Mouse (Mus musculus) MEL (cell line): Measurements from ENCODE around the gene Lipc. TPM values are rescaled to one million over a fixed set of nuclear protein-coding genes. Genes with fewer than 3 reads are reported as not detected.

Source experiments
- DNase-seq: peaks from one replicate; pipeline ENCODE4 v3.0.0; 2011; ENCODE audit warnings: low read depth, low spot score
- H3K27ac ChIP-seq: 2 replicates; pipeline ENCODE4 v1.5.1; 2012; ENCODE audit warnings: low read depth, mild to moderate bottlenecking, control low read depth, low read length, moderate library complexity; ENCODE audit not compliant: control insufficient read depth
- H3K27me3 ChIP-seq, 2 experiments: fragments of 150-350 bp in 1 of 2; sonication (generic) in 1 of 2; 2 replicates each; pipeline ENCODE4 v1.6.1; 2012; ENCODE audit warnings: low read length in 2 of 2, mild to moderate bottlenecking in 2 of 2, improper control_type of control experiment in 1 of 2, moderate library complexity in 1 of 2; ENCODE audit not compliant: insufficient read depth in 2 of 2, control insufficient read depth in 1 of 2
- H3K36me3 ChIP-seq, 2 experiments: 2 replicates each; pipeline ENCODE4 v1.6.1; 2012 to 2014; ENCODE audit warnings: low read length in 2 of 2, improper control_type of control experiment in 1 of 2, inconsistent platforms in 1 of 2, mild to moderate bottlenecking in 1 of 2; ENCODE audit not compliant: insufficient read depth in 2 of 2, control insufficient read depth in 1 of 2
- H3K4me1 ChIP-seq, 2 experiments: fragments of 150-350 bp in 1 of 2; sonication (generic) in 1 of 2; 2 replicates each; pipeline ENCODE4 v1.6.1; 2012; ENCODE audit warnings: low read length in 2 of 2, improper control_type of control experiment in 1 of 2, mild to moderate bottlenecking in 1 of 2; ENCODE audit not compliant: insufficient read depth in 2 of 2, control insufficient read depth in 1 of 2
- H3K4me3 ChIP-seq, 2 experiments: fragments of 150-350 bp in 1 of 2; sonication (generic) in 1 of 2; 2 replicates each; pipeline ENCODE4 v1.5.1; 2012; ENCODE audit warnings: low read depth in 2 of 2, low read length in 2 of 2, mild to moderate bottlenecking in 2 of 2, moderate library complexity in 2 of 2, control low read depth in 1 of 2, improper control_type of control experiment in 1 of 2; ENCODE audit not compliant: control insufficient read depth in 1 of 2, insufficient read depth in 1 of 2
- H3K79me2 ChIP-seq: 2 replicates; pipeline ENCODE4 v1.6.1; 2012; ENCODE audit warnings: mild to moderate bottlenecking, low read length, moderate library complexity; ENCODE audit not compliant: control insufficient read depth, poor library complexity, insufficient read depth
- H3K9ac ChIP-seq: 2 replicates; pipeline ENCODE4 v1.6.1; 2012; ENCODE audit warnings: low read depth, mild to moderate bottlenecking, control low read depth, low read length, moderate library complexity; ENCODE audit not compliant: control insufficient read depth, poor library complexity, severe bottlenecking
- H3K9me3 ChIP-seq: fragments of 150-350 bp; sonication (generic); replicated peaks from 2 replicates; pipeline ENCODE4 v1.6.1; 2012; ENCODE audit warnings: mild to moderate bottlenecking, low read length, improper control_type of control experiment, moderate library complexity; ENCODE audit not compliant: insufficient read depth
- BHLHE40 ChIP-seq: IDR thresholded peaks from 2 replicates; pipeline ENCODE4 v1.6.1; 2012; ENCODE audit warnings: low read depth, mild to moderate bottlenecking, inconsistent platforms, low read length, improper control_type of control experiment, borderline replicate concordance
- CHD1 ChIP-seq: IDR thresholded peaks from 2 replicates; pipeline ENCODE4 v1.6.1; 2012; ENCODE audit warnings: low read depth, mild to moderate bottlenecking, inconsistent platforms, low read length, improper control_type of control experiment
- CHD2 ChIP-seq: IDR thresholded peaks from 2 replicates; pipeline ENCODE4 v1.6.1; 2011; ENCODE audit warnings: low read length, improper control_type of control experiment
- CTCF ChIP-seq, 3 experiments: IDR thresholded peaks in 2 of 3; conservative IDR thresholded peaks in 1 of 3; 2 replicates each; pipeline ENCODE4 v1.5.1; 2011 to 2012; ENCODE audit warnings: low read length in 3 of 3, low read depth in 2 of 3, mild to moderate bottlenecking in 2 of 3, improper control_type of control experiment in 1 of 3, inconsistent platforms in 1 of 3, mixed read lengths in 1 of 3, moderate library complexity in 1 of 3; ENCODE audit not compliant: control insufficient read depth in 1 of 3, insufficient read depth in 1 of 3, poor library complexity in 1 of 3, severe bottlenecking in 1 of 3
- EP300 ChIP-seq, 2 experiments: IDR thresholded peaks; 2 replicates each; pipeline ENCODE4 v1.6.1; 2011; ENCODE audit warnings: improper control_type of control experiment in 2 of 2, low read length in 2 of 2, low read depth in 1 of 2, mild to moderate bottlenecking in 1 of 2
- ETS1 ChIP-seq: IDR thresholded peaks from 2 replicates; pipeline ENCODE4 v1.6.1; 2012; ENCODE audit warnings: low read depth, mild to moderate bottlenecking, inconsistent platforms, low read length, improper control_type of control experiment, moderate library complexity
- GABPA ChIP-seq: IDR thresholded peaks from 2 replicates; pipeline ENCODE4 v1.6.1; 2012; ENCODE audit warnings: low read depth, mild to moderate bottlenecking, inconsistent platforms, low read length, improper control_type of control experiment, moderate library complexity
- GATA1 ChIP-seq: IDR thresholded peaks from 2 replicates; pipeline ENCODE4 v1.6.1; 2011; ENCODE audit warnings: low read depth, low read length, improper control_type of control experiment
- HCFC1 ChIP-seq: IDR thresholded peaks from 2 replicates; pipeline ENCODE4 v1.6.1; 2012; ENCODE audit warnings: low read depth, mild to moderate bottlenecking, inconsistent platforms, low read length, improper control_type of control experiment, moderate library complexity
- MAZ ChIP-seq: IDR thresholded peaks from 2 replicates; pipeline ENCODE4 v1.6.1; 2012; ENCODE audit warnings: low read depth, mild to moderate bottlenecking, inconsistent platforms, low read length, improper control_type of control experiment
- MEF2A ChIP-seq: IDR thresholded peaks from 2 replicates; pipeline ENCODE4 v1.6.1; 2014; ENCODE audit warnings: low read depth, mild to moderate bottlenecking, inconsistent platforms, low read length, improper control_type of control experiment; ENCODE audit not compliant: poor library complexity, insufficient replicate concordance, severe bottlenecking; ENCODE audit errors: extremely low read depth
- MXI1 ChIP-seq: IDR thresholded peaks from 2 replicates; pipeline ENCODE4 v1.6.1; 2011; ENCODE audit warnings: mild to moderate bottlenecking, low read depth, low read length, improper control_type of control experiment
- MYB ChIP-seq: IDR thresholded peaks from 2 replicates; pipeline ENCODE4 v1.6.1; 2011; ENCODE audit warnings: mild to moderate bottlenecking, low read depth, low read length, improper control_type of control experiment
- MYC ChIP-seq: IDR thresholded peaks from 2 replicates; pipeline ENCODE4 v1.6.1; 2011; ENCODE audit warnings: low read depth, mild to moderate bottlenecking, low read length, improper control_type of control experiment, moderate library complexity
- NELFE ChIP-seq: IDR thresholded peaks from 2 replicates; pipeline ENCODE4 v1.6.1; 2011; ENCODE audit warnings: low read depth, low read length, improper control_type of control experiment
- NRF1 ChIP-seq: IDR thresholded peaks from 2 replicates; pipeline ENCODE4 v1.6.1; 2014; ENCODE audit warnings: low read depth, mild to moderate bottlenecking, inconsistent platforms, low read length, improper control_type of control experiment, moderate library complexity; ENCODE audit not compliant: poor library complexity, insufficient read depth, severe bottlenecking
- POLR2A ChIP-seq, 2 experiments: IDR thresholded peaks; 2 replicates each; pipeline ENCODE4 v1.6.1; 2011 to 2012; ENCODE audit warnings: low read length in 2 of 2, mild to moderate bottlenecking in 2 of 2, control low read depth in 1 of 2, improper control_type of control experiment in 1 of 2, low read depth in 1 of 2, moderate library complexity in 1 of 2; ENCODE audit not compliant: control insufficient read depth in 1 of 2, insufficient read depth in 1 of 2, poor library complexity in 1 of 2
- POLR2AphosphoS5 ChIP-seq: IDR thresholded peaks from 2 replicates; pipeline ENCODE4 v1.6.1; 2012; ENCODE audit warnings: low read depth, borderline replicate concordance, mild to moderate bottlenecking, inconsistent platforms, low read length, moderate library complexity, mixed read lengths
- RAD21 ChIP-seq: IDR thresholded peaks from 2 replicates; pipeline ENCODE4 v1.6.1; 2011; ENCODE audit warnings: mild to moderate bottlenecking, low read depth, low read length, improper control_type of control experiment
- SIN3A ChIP-seq: IDR thresholded peaks from 2 replicates; pipeline ENCODE4 v1.6.1; 2012; ENCODE audit warnings: low read length, improper control_type of control experiment, inconsistent platforms
- SMC3 ChIP-seq: IDR thresholded peaks from 2 replicates; pipeline ENCODE4 v1.6.1; 2011; ENCODE audit warnings: low read depth, low read length, improper control_type of control experiment
- TAL1 ChIP-seq: IDR thresholded peaks from 2 replicates; pipeline ENCODE4 v1.6.1; 2012; ENCODE audit warnings: mild to moderate bottlenecking, inconsistent platforms, low read length, moderate library complexity, mixed read lengths
- TBP ChIP-seq: IDR thresholded peaks from 2 replicates; pipeline ENCODE4 v1.8.0; 2011; ENCODE audit warnings: low read depth, low read length, improper control_type of control experiment
- TCF12 ChIP-seq: IDR thresholded peaks from 2 replicates; pipeline ENCODE4 v1.6.1; 2014; ENCODE audit warnings: low read depth, mild to moderate bottlenecking, inconsistent platforms, low read length, improper control_type of control experiment, moderate library complexity
- USF1 ChIP-seq: IDR thresholded peaks from 2 replicates; pipeline ENCODE4 v1.6.1; 2014; ENCODE audit warnings: low read depth, mild to moderate bottlenecking, inconsistent platforms, low read length, improper control_type of control experiment, moderate library complexity
- USF2 ChIP-seq, 2 experiments: IDR thresholded peaks; 2 replicates each; pipeline ENCODE4 v1.6.1; 2011 to 2012; ENCODE audit warnings: improper control_type of control experiment in 2 of 2, low read length in 2 of 2, borderline replicate concordance in 1 of 2, inconsistent platforms in 1 of 2, low read depth in 1 of 2, mild to moderate bottlenecking in 1 of 2; ENCODE audit not compliant: insufficient read depth in 1 of 2
- ZC3H11A ChIP-seq: IDR thresholded peaks from 2 replicates; pipeline ENCODE4 v1.6.1; 2012; ENCODE audit warnings: low read depth, mild to moderate bottlenecking, inconsistent platforms, low read length, improper control_type of control experiment
- ZKSCAN1 ChIP-seq: IDR thresholded peaks from 2 replicates; pipeline ENCODE4 v1.6.1; 2012; ENCODE audit warnings: low read depth, mild to moderate bottlenecking, inconsistent platforms, low read length, improper control_type of control experiment, moderate library complexity
- ZNF384 ChIP-seq: IDR thresholded peaks from 2 replicates; pipeline ENCODE4 v1.6.1; 2012; ENCODE audit warnings: low read depth, mild to moderate bottlenecking, inconsistent platforms, low read length, improper control_type of control experiment
- polyA plus RNA-seq, 2 experiments: library from polyadenylated mRNA; stranded (reverse) in 1 of 2; unstranded in 1 of 2; fragments of >175 nt in 1 of 2; fragments of >200 nt in 1 of 2; gene quantifications; 2 replicates each; pipeline versions ENCODE4 v1.2.1 to v1.2.4; 2012; ENCODE audit warnings: low replicate concordance in 2 of 2, low read depth in 1 of 2; ENCODE audit not compliant: insufficient read length in 2 of 2, insufficient read depth in 1 of 2, missing spikeins in 1 of 2
- total RNA-seq: library from RNA; depleted of rRNA; stranded (reverse); fragments of 300-350 nt; gene quantifications from 2 replicates; pipeline ENCODE4 v1.2.3, GENCODE M21; 2012

Lipc gene
- total and polyA plus RNA-seq, 3 experiments = 0.07 TPM; not detected in 2

GRCm38 (mm10) chr9:70891431-70892133, 60.4 kb downstream of the Lipc start:
- peak overlapping the region; percentile 78 for H3K27ac ChIP-seq
- peaks cover 9 to 32% of the 10 kb centered on the region in 2 experiments for H3K4me1 ChIP-seq

GRCm38 (mm10) chr9:70890736-70891135, 61.3 kb downstream of the Lipc start:
- H3K27ac ChIP-seq = no peak overlapping the region
- no peaks in the 10 kb centered on the region for H3K79me2 ChIP-seq
- peaks cover 9 to 32% of the 10 kb centered on the region in 2 experiments for H3K4me1 ChIP-seq
- peaks cover 0 to 21% of the 10 kb centered on the region in 2 experiments; a peak in 2 of 4 replicates for H3K36me3 ChIP-seq
- H3K9ac ChIP-seq = no peak overlapping the region
- no peaks in the 10 kb centered on the region for H3K9me3 ChIP-seq
- no peaks in the 10 kb centered on the region for H3K27me3 ChIP-seq
- DNase-seq = peak; percentile 49
- H3K4me3 ChIP-seq = no peak overlapping the region
- TF ChIP-seq USF1 (no peak), RAD21 (no peak), MXI1 (no peak), CTCF (IDR thresholded peaks at IDR 0.05 in 2 of 3, conservative IDR thresholded peaks at IDR 0.05 in 1 of 3; ENCODE audit: control insufficient read depth in 1 of 3, insufficient read depth in 1 of 3, low read depth in 2 of 3, low read length in 3 of 3, poor library complexity in 1 of 3, severe bottlenecking in 1 of 3) (no peak), HCFC1 (no peak)

More at GRCm38 (mm10) chr9:70891431-70892133, 60.4 kb downstream of the Lipc start:
- Histone ChIP-seq H3K9ac (peak overlapping the region; percentile 58), H3K27me3 (no peaks in the 10 kb centered on the region), H3K9me3 (no peaks in the 10 kb centered on the region), H3K36me3 (peaks cover 0 to 21% of the 10 kb centered on the region in 2 experiments; a peak in 2 of 4 replicates), H3K4me3 (peak overlapping the region; percentile 31 to 39), H3K79me2 (no peaks in the 10 kb centered on the region)
- no peak for TF ChIP-seq POLR2AphosphoS5
- peak; percentile 43; the same call in 1 of the 2 replicates for TF ChIP-seq MYB
- no peak for TF ChIP-seq CHD2
- no peak for TF ChIP-seq BHLHE40
- 0 out of 2 replicates have a peak, but pooled peaks have one; percentile 42 for TF ChIP-seq HCFC1
- TF ChIP-seq MAZ = peak; percentile 46; the same call in 1 of the 2 replicates
- peak; percentile 77 for TF ChIP-seq GATA1
- TF ChIP-seq ETS1 = peak; percentile 96
- TF ChIP-seq SMC3 = no peak
- no peak for TF ChIP-seq USF2 (IDR thresholded peaks at IDR 0.05; ENCODE audit: borderline replicate concordance in 1 of 2, insufficient read depth in 1 of 2, low read depth in 1 of 2, low read length in 2 of 2)
- peak; percentile 69 to 76 for TF ChIP-seq EP300 (IDR thresholded peaks at IDR 0.05; ENCODE audit: low read depth in 1 of 2, low read length in 2 of 2)
- peak; percentile 54; the same call in 1 of the 2 replicates for TF ChIP-seq TBP
- peak; percentile 48; the same call in 1 of the 2 replicates for TF ChIP-seq TCF12
- 0 out of 2 replicates have a peak, but pooled peaks have one; percentile 2 for TF ChIP-seq USF1
- TF ChIP-seq CHD1 = no peak
- no peak for TF ChIP-seq NRF1
- TF ChIP-seq ZC3H11A = no peak
- no peak for TF ChIP-seq ZKSCAN1
- no peak for TF ChIP-seq MEF2A
- peak in 1 of 2 experiments; percentile 64; a peak in 2 of 4 replicates for TF ChIP-seq POLR2A (IDR thresholded peaks at IDR 0.05; ENCODE audit: control insufficient read depth in 1 of 2, insufficient read depth in 1 of 2, low read depth in 1 of 2, low read length in 2 of 2, poor library complexity in 1 of 2)
- peak; percentile 71 for TF ChIP-seq ZNF384
- TF ChIP-seq GABPA = no peak
- peak; percentile 14; the same call in 1 of the 2 replicates for TF ChIP-seq MYC
- 0 out of 2 replicates have a peak, but pooled peaks have one; percentile 17 for TF ChIP-seq MXI1
- TF ChIP-seq SIN3A = peak; percentile 55; the same call in 1 of the 2 replicates
- TF ChIP-seq TAL1 = no peak
- TF ChIP-seq NELFE = peak; percentile 54
- DNase-seq = peak; percentile 84
